Mouse (Mus musculus): ENCODE data around the gene Ccdc194. TPM values are rescaled to one million over a fixed set of nuclear protein-coding genes. Genes with fewer than 3 reads are reported as not detected.
"Not testable (repeated sequence)": the region's sequence is repeated elsewhere in the genome, so short reads cannot be mapped to it uniquely, and the experiment has no call there.

Gene Ccdc194
- polyA plus RNA-seq, 1 experiment from 2014 or later, result 0.49 TPM

DNA sequence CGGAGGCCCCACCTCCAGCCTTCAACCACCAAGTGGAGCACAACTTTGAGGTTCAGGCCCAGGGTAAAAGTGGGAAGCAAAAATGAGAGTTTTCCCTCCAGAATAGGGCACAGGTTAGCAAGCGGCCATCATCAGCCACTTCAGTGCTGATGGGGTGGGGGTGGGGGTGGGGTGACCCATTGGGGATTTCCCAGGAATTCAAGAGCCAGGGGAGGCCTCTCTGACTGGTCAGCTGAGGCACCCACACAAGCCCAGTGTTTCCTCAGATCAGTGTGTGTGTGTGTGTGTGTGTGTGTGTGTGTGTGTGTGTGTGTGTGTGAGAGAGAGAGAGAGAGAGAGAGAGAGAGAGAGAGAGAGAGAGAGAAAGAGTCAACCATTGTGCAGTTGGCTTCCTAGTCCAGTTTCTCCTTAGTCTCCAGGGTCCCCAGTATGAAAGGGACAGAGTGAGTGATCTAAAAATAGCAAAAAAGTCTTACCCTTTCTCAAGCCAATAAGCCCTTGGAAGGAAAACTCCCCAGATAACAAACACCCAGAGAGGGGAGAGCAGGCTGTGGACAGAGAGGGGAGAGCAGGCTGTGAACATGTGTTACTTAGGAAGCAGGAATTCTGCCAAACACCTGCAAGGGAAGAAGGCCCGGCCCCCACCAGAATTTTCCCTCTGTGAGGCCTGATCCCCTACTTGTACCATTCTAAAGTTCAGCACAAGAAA, 1.8 kb upstream of the Ccdc194 start:
- peaks cover 7% of the 10 kb centered on the region; the same call in 1 of the 2 replicates for H3K4me1 ChIP-seq
- H3K27me3 ChIP-seq, result peaks cover 38% of the 10 kb centered on the region
- WGBS, result 49% methylated on average over 3 of the region's 3 CpGs
- H3K4me3 ChIP-seq, result no peak overlapping the region
- H3K4me2 ChIP-seq (replicated peaks), result no peak overlapping the region
- no peak overlapping the region for H3K9ac ChIP-seq
- H3K27ac ChIP-seq, result 0 out of 2 replicates have a peak overlapping the region, but pooled peaks have one; percentile 25
- no peaks in the 10 kb centered on the region for H3K36me3 ChIP-seq
- no peak for ATAC-seq (ENCODE audit: insufficient number of reproducible peaks, insufficient read depth, low FRiP score, low TSS enrichment)
- no peaks in the 10 kb centered on the region for H3K9me3 ChIP-seq

DNA sequence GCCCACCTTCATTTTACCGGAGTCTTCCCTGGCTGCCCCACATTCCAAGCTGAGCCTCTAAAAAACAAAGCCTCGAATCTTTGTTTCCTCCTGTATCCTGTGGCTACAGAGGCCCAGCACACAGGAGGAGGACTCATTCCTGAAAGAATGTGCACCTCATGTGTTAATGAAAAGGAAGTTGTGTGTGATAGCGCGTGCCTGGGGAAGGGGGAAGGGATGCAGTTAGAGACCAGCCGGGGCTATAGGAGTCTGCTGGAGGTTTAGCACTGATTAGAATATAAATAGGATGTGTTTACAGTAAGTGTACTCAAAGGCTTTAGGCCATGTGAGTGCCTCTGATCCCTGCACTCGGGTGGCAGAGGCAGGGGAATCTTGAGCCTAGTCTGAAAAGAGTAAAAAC, 761 bp upstream of the Ccdc194 start:
- ATAC-seq (ENCODE audit: insufficient number of reproducible peaks, insufficient read depth, low FRiP score, low TSS enrichment), result no peak
- Histone ChIP-seq H3K36me3 (no peaks in the 10 kb centered on the region), H3K27me3 (peaks cover 38% of the 10 kb centered on the region), H3K9me3 (no peaks in the 10 kb centered on the region), H3K4me3 (no peak overlapping the region), H3K9ac (no peak overlapping the region), H3K4me2 (replicated peaks) (no peak overlapping the region), H3K27ac (no peak overlapping the region), H3K4me1 (peaks cover 10% of the 10 kb centered on the region; the same call in 1 of the 2 replicates)
- 8% methylated on average over 6 of the region's 6 CpGs for WGBS

DNA sequence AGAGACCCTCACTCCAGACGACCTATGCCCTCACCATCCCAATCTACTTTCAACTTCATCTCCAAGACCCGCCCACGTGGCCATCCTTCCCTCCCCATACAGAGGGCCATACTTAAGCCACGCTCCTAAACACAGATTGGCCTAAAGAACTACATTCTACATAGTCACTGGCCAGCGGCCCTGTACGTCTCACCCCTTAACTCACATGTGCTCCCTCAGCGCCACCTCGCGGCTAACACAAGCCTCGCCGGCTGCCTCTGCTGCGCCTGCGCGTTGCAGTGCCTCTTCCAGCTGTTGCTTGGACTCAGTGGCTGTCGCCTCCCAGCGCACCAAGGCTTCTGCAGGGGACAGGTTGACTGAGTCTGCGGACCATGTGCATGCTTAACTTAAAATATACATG, 3.9 kb downstream of the Ccdc194 start:
- 5% methylated on average over 17 of the region's 17 CpGs for WGBS
- H3K27ac ChIP-seq, result no peak overlapping the region
- no peak overlapping the region for H3K9ac ChIP-seq
- H3K9me3 ChIP-seq, result no peaks in the 10 kb centered on the region
- peaks cover 31% of the 10 kb centered on the region for H3K27me3 ChIP-seq
- H3K36me3 ChIP-seq, result no peaks in the 10 kb centered on the region
- ATAC-seq (ENCODE audit: insufficient number of reproducible peaks, insufficient read depth, low FRiP score, low TSS enrichment), result peak; percentile 80
- H3K4me2 ChIP-seq (replicated peaks), result peak overlapping the region; percentile 30
- H3K4me1 ChIP-seq, result peaks cover 10% of the 10 kb centered on the region; the same call in 1 of the 2 replicates
- H3K4me3 ChIP-seq, result no peak overlapping the region

DNA sequence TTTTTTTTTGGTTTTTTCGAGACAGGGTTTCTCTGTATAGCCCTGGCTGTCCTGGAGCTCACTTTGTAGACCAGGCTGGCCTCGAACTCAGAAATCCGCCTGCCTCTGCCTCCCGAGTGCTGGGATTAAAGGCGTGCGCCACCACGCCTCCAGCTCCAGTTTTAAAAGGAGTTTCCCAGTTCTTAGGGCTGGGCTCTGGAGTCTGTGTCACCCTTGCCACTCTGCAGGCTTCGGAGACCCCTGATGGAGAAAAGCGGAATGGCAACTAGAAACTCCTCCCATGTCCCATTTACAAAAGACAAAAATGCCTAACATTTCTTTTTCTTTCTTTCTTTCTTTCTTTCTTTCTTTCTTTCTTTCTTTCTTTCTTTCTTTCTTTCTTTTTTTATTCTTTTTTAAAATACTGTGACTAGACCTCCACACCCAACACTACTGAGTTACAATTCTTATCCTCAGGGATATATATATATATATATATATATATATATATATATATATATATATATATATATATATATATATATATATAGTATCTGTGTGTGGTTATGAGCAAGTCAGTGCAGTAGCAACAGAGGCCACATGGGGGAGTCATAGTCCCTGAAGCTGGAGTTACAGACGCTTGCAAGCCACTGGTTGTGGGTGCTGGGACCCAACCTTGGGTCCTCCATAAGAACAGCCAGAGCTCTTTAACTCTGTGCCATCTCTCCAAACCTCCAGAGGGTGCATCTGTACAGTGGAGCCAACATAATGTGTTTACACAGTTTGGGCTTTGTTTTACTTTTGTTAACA, 6.3 kb downstream of the Ccdc194 start:
- H3K27me3 ChIP-seq; ATAC-seq (ENCODE audit: insufficient number of reproducible peaks, insufficient read depth, low FRiP score, low TSS enrichment); H3K4me3 ChIP-seq; H3K27ac ChIP-seq; H3K9me3 ChIP-seq; H3K36me3 ChIP-seq; H3K4me2 ChIP-seq (replicated peaks); H3K4me1 ChIP-seq; H3K9ac ChIP-seq: not testable (repeated sequence)
- 36% methylated on average over 9 of the region's 10 CpGs for WGBS

DNA sequence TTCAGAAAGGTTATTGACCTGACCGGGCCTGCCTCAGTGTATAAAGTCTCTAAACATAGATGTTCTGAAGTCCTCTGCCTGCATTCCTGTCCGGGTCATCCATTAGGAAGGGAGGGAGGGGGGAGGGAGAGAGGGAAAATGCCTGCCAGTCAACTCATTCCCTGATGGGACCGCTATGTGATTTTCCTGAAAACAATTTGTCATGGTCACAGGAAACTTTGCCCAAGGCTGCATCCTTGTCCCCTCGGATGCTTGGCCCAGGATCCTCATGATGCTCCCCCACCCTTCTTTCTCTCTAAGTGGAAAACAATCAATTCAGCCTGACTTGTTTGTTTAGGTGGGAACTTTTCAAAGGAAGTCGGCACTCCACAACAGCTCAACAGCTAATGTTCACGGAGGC, 8.7 kb downstream of the Ccdc194 start:
- Histone ChIP-seq H3K9me3 (no peaks in the 10 kb centered on the region), H3K27ac (no peak overlapping the region), H3K4me1 (0 out of 2 replicates have a peak, but pooled peaks cover 3% of the 10 kb centered on the region), H3K9ac (no peak overlapping the region), H3K36me3 (no peaks in the 10 kb centered on the region), H3K4me2 (replicated peaks) (no peak overlapping the region), H3K4me3 (no peak overlapping the region), H3K27me3 (no peaks in the 10 kb centered on the region)
- WGBS, result 5% methylated on average over 6 of the region's 6 CpGs
- no peak for ATAC-seq (ENCODE audit: insufficient number of reproducible peaks, insufficient read depth, low FRiP score, low TSS enrichment)

DNA sequence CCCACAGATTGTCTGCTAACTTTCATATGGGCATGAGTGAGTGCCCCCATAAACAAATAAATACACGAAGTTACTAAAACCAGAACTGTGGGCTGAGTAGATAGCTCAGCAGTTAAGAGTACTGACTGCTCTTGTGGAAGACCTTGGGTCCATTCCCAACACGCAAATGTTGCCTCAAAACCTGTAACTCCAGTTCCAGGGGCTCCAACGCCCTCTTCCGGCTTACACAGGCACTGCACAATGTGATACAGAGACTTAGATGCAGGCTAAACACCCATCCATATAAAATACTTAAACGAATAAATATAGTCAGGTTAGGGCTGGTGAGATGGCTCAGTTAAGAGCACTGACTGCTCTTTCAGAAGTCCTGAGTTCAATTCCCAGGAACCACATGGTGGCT, 10.5 kb downstream of the Ccdc194 start:
- H3K9me3 ChIP-seq, result no peaks in the 10 kb centered on the region
- H3K4me3 ChIP-seq, result no peak overlapping the region
- no peaks in the 10 kb centered on the region for H3K36me3 ChIP-seq
- no peaks in the 10 kb centered on the region for H3K4me1 ChIP-seq
- H3K27ac ChIP-seq, result no peak overlapping the region
- H3K27me3 ChIP-seq, result no peaks in the 10 kb centered on the region
- no peak overlapping the region for H3K4me2 ChIP-seq (replicated peaks)
- WGBS, result 66% methylated on average over 5 of the region's 5 CpGs
- no peak overlapping the region for H3K9ac ChIP-seq
- no peak for ATAC-seq (ENCODE audit: insufficient number of reproducible peaks, insufficient read depth, low FRiP score, low TSS enrichment)

DNA sequence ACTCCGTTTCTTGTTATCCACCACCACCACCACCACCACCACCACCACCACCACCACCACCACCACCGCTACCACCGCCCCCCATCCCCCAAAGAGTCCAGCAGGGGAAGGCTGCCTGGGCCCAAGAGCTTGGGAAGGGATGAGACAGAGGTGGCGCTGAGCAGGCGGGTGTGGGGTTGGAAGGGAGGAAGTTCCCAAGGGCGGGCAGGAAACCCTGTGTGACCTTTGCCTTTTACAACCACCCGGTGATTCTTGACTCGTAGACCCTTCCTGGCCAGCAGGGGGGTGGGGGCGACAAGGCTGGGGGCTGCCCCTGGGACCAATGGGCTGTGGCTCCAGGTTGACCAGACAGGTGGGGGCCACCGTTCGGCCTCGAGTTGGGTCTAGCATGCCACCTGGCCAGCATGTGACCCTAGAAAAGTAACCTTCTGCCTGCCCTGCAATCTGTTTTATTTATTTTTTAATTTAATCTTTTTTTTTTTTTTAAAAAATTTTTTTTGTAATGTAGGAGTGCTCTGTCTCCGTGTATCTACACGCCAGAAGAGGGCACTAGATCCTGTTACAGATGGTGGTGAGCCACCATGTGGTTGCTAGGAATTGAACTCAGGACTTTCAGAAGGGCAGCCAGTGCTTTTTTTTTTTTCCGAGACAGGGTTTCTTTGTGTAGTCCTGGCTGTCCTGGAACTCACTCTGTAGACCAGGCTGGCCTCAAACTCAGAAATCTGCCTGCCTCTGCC, 12.3 kb downstream of the Ccdc194 start:
- Histone ChIP-seq H3K27me3 (peaks cover 13% of the 10 kb centered on the region), H3K4me2 (replicated peaks) (no peak overlapping the region), H3K4me3 (no peak overlapping the region), H3K9me3 (no peaks in the 10 kb centered on the region), H3K4me1 (no peaks in the 10 kb centered on the region), H3K36me3 (no peaks in the 10 kb centered on the region), H3K9ac (no peak overlapping the region), H3K27ac (no peak overlapping the region)
- no peak for ATAC-seq (ENCODE audit: insufficient number of reproducible peaks, insufficient read depth, low FRiP score, low TSS enrichment)
- 67% methylated on average over 15 of the region's 15 CpGs for WGBS

DNA sequence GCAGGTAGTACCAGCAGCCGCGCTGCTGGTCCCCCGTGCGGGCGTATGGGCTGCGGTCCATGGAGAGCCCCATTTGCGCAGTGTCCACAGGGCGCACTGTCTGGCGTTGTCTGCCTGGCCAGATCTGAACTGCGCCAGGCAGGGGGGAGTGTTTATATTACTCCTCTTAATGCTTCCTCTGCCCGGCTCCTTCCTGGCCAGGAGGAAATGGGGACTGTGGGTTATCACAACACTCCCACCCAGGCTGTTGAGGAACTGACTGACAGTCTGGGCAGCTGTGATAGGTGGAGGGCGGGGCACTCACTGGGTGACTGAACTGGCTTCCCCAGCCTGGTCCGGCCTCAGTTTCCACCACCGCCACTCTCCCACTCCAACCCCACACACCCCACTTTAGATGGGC, 13.9 kb downstream of the Ccdc194 start, which contains the start of gene Plvap:
Gene Plvap, minus strand, starts transcription at position 109 of the 400 bp plus-strand sequence.
- no peak within 1 kb of the TSS for H3K9ac ChIP-seq
- no peaks in the 10 kb centered on the region for H3K4me1 ChIP-seq
- H3K9me3 ChIP-seq, result no peaks in the 10 kb centered on the region
- H3K4me2 ChIP-seq (replicated peaks), result no peak within 1 kb of the TSS
- no peak; the same call in 1 of the 2 replicates for ATAC-seq (ENCODE audit: insufficient number of reproducible peaks, insufficient read depth, low FRiP score, low TSS enrichment)
- H3K27me3 ChIP-seq, result peaks cover 29% of the 10 kb centered on the region
- WGBS, result 50% methylated on average over 14 of the region's 14 CpGs
- no peaks in the 10 kb centered on the region for H3K36me3 ChIP-seq
- 0 out of 2 replicates have a peak within 1 kb of the TSS, but pooled peaks have one; percentile 6 for H3K4me3 ChIP-seq
- H3K27ac ChIP-seq, result 0 out of 2 replicates have a peak within 1 kb of the TSS, but pooled peaks have one; percentile 11

DNA sequence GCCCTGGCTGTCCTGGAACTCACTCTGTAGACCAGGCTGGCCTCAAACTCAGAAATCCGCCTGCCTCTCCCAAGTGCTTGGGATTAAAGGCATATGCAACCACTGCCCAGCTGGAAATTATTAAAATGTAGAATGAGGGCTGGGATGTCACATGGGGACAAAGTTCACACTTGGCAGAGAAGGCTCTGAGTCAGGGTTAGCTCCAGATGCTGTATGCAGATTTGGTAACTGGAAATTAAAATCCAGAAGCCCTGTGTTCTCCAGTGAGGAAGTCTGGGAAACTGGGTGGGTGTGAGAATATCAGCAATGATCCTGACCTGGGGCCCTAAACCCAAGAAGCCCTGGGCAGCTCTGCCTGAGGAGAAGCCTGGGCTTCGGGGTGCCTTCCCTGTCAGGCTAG, 16.2 kb downstream of the Ccdc194 start:
- no peaks in the 10 kb centered on the region for H3K9me3 ChIP-seq
- no peaks in the 10 kb centered on the region for H3K36me3 ChIP-seq
- H3K4me1 ChIP-seq, result no peaks in the 10 kb centered on the region
- H3K9ac ChIP-seq, result no peak overlapping the region
- H3K4me3 ChIP-seq, result no peak overlapping the region
- peaks cover 43% of the 10 kb centered on the region for H3K27me3 ChIP-seq
- no peak overlapping the region for H3K27ac ChIP-seq
- H3K4me2 ChIP-seq (replicated peaks), result no peak overlapping the region
- WGBS, result 44% methylated on average over 2 of the region's 2 CpGs
- no peak for ATAC-seq (ENCODE audit: insufficient number of reproducible peaks, insufficient read depth, low FRiP score, low TSS enrichment)

DNA sequence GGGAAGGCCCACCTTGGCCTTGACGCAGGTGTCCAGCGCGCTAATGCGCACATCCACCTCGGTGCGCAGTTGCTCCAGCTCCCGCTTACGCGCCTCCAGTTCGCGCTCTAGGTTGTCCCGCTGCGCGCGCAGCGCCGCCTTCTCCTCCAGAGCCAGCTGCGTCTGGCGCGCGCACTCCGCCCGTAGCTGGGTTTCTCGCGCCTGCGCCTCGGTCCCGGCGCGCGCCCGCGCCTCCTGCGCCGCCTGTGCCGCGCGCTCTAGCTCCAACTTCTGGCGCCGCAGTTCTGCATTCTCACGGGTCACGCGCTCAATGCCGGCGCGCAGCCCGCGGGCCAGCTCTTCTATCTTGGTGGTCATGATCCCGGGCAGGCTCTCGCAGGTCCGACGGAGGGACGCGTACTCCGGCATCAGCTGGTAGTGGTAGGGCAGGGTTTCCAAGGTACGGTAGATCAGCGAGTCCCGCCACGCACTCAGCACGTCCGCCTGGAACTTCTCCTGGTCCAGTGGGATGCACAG, 17.9 kb downstream of the Ccdc194 start:
- no peaks in the 10 kb centered on the region for H3K36me3 ChIP-seq
- no peak overlapping the region for H3K27ac ChIP-seq
- H3K4me3 ChIP-seq, result peak overlapping the region; percentile 35
- under 1% methylated on average over 61 of the region's 61 CpGs for WGBS
- no peaks in the 10 kb centered on the region for H3K4me1 ChIP-seq
- no peaks in the 10 kb centered on the region for H3K9me3 ChIP-seq
- H3K27me3 ChIP-seq, result peaks cover 43% of the 10 kb centered on the region
- peak overlapping the region; percentile 60 for H3K4me2 ChIP-seq (replicated peaks)
- 0 out of 2 replicates have a peak, but pooled peaks have one; percentile 31 for ATAC-seq (ENCODE audit: insufficient number of reproducible peaks, insufficient read depth, low FRiP score, low TSS enrichment)
- H3K9ac ChIP-seq, result peak overlapping the region; percentile 42; the same call in 1 of the 2 replicates

DNA sequence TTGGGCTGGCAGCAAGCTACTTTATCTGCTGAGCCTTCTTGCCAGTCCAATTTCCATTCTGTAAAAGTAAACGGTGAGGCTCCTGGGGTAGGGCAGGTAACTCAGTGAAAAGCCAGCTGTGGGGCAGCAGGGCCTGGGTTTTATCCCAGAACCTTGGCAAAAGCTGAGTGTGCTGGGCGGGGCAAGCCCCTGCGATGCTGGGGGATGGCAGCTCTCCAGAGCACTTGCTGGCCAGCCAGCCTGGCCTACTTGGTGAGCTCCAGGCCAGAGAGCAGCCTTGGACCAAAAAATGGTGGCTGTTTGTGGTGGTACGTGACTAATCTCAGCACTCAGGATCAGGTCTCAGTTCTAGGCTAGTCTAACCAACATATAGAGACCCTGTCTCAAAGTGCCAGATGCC, 19.5 kb downstream of the Ccdc194 start:
- Histone ChIP-seq H3K4me1 (no peaks in the 10 kb centered on the region), H3K36me3 (no peaks in the 10 kb centered on the region), H3K27ac (no peak overlapping the region), H3K9me3 (no peaks in the 10 kb centered on the region), H3K9ac (no peak overlapping the region), H3K4me2 (replicated peaks) (no peak overlapping the region), H3K27me3 (peaks cover 43% of the 10 kb centered on the region), H3K4me3 (no peak overlapping the region)
- ATAC-seq (ENCODE audit: insufficient number of reproducible peaks, insufficient read depth, low FRiP score, low TSS enrichment), result no peak
- WGBS, result 79% methylated on average over 4 of the region's 4 CpGs
